Mouse (Mus musculus) liver, postnatal 0 days (tissue): ENCODE measurements around the gene H1fx.

Source experiments
- CTCF ChIP-seq: sonication (generic); IDR thresholded peaks from 2 replicates; pipeline ENCODE4 v1.5.1; 2016; ENCODE audit warnings: antibody characterized with exemption, low read depth
- EP300 ChIP-seq: IDR thresholded peaks from 2 replicates; pipeline ENCODE4 v1.6.1; 2016; ENCODE audit warnings: antibody characterized with exemption, low read depth, mild to moderate bottlenecking

DNA sequence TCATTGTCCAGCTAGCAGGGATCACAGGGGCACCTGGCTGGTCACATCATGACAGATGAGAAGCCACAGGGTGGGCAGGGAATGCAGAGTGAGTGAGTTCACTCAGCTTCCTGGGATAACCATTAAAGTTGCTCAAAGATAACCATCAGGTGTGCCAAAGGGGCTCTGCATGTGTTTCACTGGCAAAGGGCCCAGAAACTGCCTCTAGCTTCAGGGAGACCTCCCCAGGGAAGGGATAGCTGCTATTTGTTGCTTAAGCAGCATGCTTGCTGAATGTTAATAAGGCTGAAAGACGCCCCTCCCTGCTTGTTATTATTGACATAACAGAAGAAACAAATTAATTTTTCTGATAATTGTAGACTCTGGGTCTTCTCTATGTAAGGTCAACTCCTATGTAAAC is 10.4 kb upstream of the H1fx start:
- TF ChIP-seq CTCF (no peak), EP300 (no peak)
